Comparison of ENCODE assay signal across 8 mouse cellular contexts in genomic region chr6:143359320-143360032, GRCm38 (mm10).
A peak's percentile ranks its signal among the peaks of the same experiment; 100 is the strongest.
DNase-seq lines count a peak whose midpoint lies in the region; ATAC-seq and TF ChIP-seq lines count a peak whose summit lies in the region.

No protein-coding gene starts in this region.

- H3K36me3 ChIP-seq in heart, embryonic 16.5 days (ENCODE audit: control insufficient read depth, insufficient read depth): no peaks in the 10 kb centered on the region
- H3K36me3 ChIP-seq in forebrain, embryonic 13.5 days (ENCODE audit: poor library complexity, severe bottlenecking): no peaks in the 10 kb centered on the region
- no peaks in the 10 kb centered on the region for H3K36me3 ChIP-seq in limb, embryonic 14.5 days (ENCODE audit: control insufficient read depth, insufficient read depth, low read length)

- 63% methylated on average over 7 of the region's 7 CpGs for WGBS in heart, embryonic 16.5 days
- whole genome bisulfite sequencing in forebrain, embryonic 13.5 days: 71% methylated on average over 7 of the region's 7 CpGs
- WGBS in limb, embryonic 14.5 days: 54% methylated on average over 7 of the region's 7 CpGs

- no peak for DNase-seq in heart, adult 8-10 months (ENCODE audit: low spot score)
- peak; percentile 43 for DNase-seq in NIH3T3 (ENCODE audit: low read depth)
- peak; percentile 39 for DNase-seq in limb, embryonic 14.5 days (ENCODE audit: low spot score)
- DNase-seq in adrenal gland, postnatal 14 days: no peak
- no peak for DNase-seq in c-Kit-positive CD71-positive TER-119-positive erythroid progenitor cells, embryonic 14.5 days (ENCODE audit: low spot score)

- no peak overlapping the region for H3K4me3 ChIP-seq in heart, embryonic 16.5 days (ENCODE audit: low read length)
- no peak overlapping the region for H3K4me3 ChIP-seq in forebrain, embryonic 13.5 days
- no peak overlapping the region for H3K4me3 ChIP-seq in limb, embryonic 14.5 days (replicated peaks; ENCODE audit: low read length)

- no peak overlapping the region for H3K27ac ChIP-seq in heart, embryonic 16.5 days (ENCODE audit: low read length)
- peak overlapping the region; percentile 67 for H3K27ac ChIP-seq in forebrain, embryonic 13.5 days
- no peak overlapping the region for H3K27ac ChIP-seq in limb, embryonic 14.5 days (replicated peaks; ENCODE audit: low read depth, low read length)

- H3K9me3 ChIP-seq in heart, embryonic 16.5 days (replicated peaks; ENCODE audit: control insufficient read depth, low read length): no peaks in the 10 kb centered on the region; the same call in 1 of the 2 replicates
- no peaks in the 10 kb centered on the region for H3K9me3 ChIP-seq in forebrain, embryonic 13.5 days (replicated peaks)
- H3K9me3 ChIP-seq in limb, embryonic 14.5 days (ENCODE audit: control insufficient read depth, low read length): no peaks in the 10 kb centered on the region

- TF ChIP-seq POLR2A in limb, embryonic 14.5 days (IDR thresholded peaks at IDR 0.05; ENCODE audit: borderline replicate concordance, extremely low read depth, insufficient read depth, insufficient read length): no peak

- ATAC-seq in heart, embryonic 16.5 days (replicated peaks; ENCODE audit: extremely low read depth, insufficient read depth, low FRiP score): peak; percentile 49
- peak; percentile 96 for ATAC-seq in forebrain, embryonic 13.5 days
- peak; percentile 50; the same call in 1 of the 2 replicates for ATAC-seq in limb, embryonic 14.5 days (ENCODE audit: low FRiP score, low read depth)
- no peak for ATAC-seq in frontal cortex, adult (ENCODE audit: low TSS enrichment)

- H3K4me1 ChIP-seq in heart, embryonic 16.5 days (ENCODE audit: control insufficient read depth, insufficient read depth, low read length): no peaks in the 10 kb centered on the region
- 0 out of 2 replicates have a peak, but pooled peaks cover 9% of the 10 kb centered on the region for H3K4me1 ChIP-seq in forebrain, embryonic 13.5 days
- H3K4me1 ChIP-seq in limb, embryonic 14.5 days (ENCODE audit: control insufficient read depth, insufficient read depth, low read length): no peaks in the 10 kb centered on the region

- no peak overlapping the region for H3K9ac ChIP-seq in heart, embryonic 16.5 days (ENCODE audit: low read length)
- H3K9ac ChIP-seq in forebrain, embryonic 13.5 days: no peak overlapping the region
- no peak overlapping the region for H3K9ac ChIP-seq in limb, embryonic 14.5 days (ENCODE audit: low read depth, low read length, severe bottlenecking)

- H3K4me2 ChIP-seq in heart, embryonic 16.5 days (ENCODE audit: low read depth, low read length): no peak overlapping the region
- H3K4me2 ChIP-seq in forebrain, embryonic 13.5 days: no peak overlapping the region
- no peak overlapping the region for H3K4me2 ChIP-seq in limb, embryonic 14.5 days (replicated peaks; ENCODE audit: low read depth, low read length, severe bottlenecking)

- H3K27me3 ChIP-seq in heart, embryonic 16.5 days (ENCODE audit: control insufficient read depth, insufficient read depth, low read length): no peaks in the 10 kb centered on the region
- no peaks in the 10 kb centered on the region for H3K27me3 ChIP-seq in forebrain, embryonic 13.5 days
- H3K27me3 ChIP-seq in limb, embryonic 14.5 days (ENCODE audit: control insufficient read depth, insufficient read depth, low read length): no peaks in the 10 kb centered on the region

Comparison
In these comparisons a context has a peak if more than half of its experiments do, and no peak if none do; other contexts are left out.
1. DNase-seq: peak in NIH3T3 (single experiment) and limb, embryonic 14.5 days (single experiment); none in heart, adult 8-10 months (single experiment), adrenal gland, postnatal 14 days (single experiment) and c-Kit-positive CD71-positive TER-119-positive erythroid progenitor cells, embryonic 14.5 days (single experiment).